Mouse (Mus musculus): ENCODE measurements around the gene Chrnb1.

DNA sequence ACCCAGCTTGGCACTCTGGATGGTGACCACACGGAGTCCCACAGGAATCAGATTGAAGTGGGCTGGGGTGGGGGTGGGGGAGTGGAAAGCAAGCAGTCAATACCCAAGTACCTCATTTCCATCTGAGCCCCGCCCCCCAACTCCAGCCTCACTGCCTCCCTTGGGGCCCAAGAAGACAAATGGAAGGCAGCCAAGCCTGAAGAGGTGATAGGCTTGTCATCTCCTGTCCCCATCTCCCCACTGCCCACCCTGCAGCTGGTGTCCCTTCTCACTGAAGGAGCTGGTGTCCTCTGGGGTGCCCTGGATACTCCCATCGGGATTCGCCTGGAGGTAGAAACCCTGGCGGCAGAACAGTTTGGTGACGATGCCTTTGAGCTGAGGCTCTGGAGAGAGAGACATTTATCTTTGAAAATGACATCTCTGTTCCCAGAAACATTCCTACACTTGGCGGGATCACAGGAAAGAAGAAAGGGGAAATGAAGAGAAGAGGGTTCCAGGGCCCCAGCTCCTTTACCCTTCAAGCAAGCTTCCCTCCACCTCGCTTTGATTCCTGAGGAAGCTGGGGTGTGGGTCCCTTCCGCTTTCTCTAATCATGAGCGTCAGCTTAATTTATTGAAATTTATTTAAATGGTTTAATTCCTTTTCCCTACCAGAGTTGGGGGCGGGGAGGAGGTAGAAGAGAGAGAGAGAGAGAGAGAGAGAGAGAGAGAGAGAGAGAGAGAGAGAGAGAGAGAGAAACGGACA, 3.8 kb upstream of the Chrnb1 start:
- TF ChIP-seq CTCF (IDR thresholded peaks at IDR 0.05; ENCODE audit: borderline replicate concordance, insufficient read depth, low read length) (no peak), POLR2A (IDR thresholded peaks at IDR 0.05; ENCODE audit: low read depth, low read length) (no peak)
